Mouse (Mus musculus) limb, embryonic 10.5 days (tissue): ENCODE results near the gene Ap1b1. TPM values are rescaled to one million over a fixed set of nuclear protein-coding genes. Genes with fewer than 3 reads are reported as not detected.

Experiments used
- DNase-seq: peaks from one replicate; pipeline ENCODE4 v3.0.0-alpha.2; 2017; ENCODE audit warnings: low spot score
- H3K27ac ChIP-seq: fragments of 300-500 bp; sonication (generic); 2 replicates; pipeline ENCODE4 v1.5.1; 2016; ENCODE audit warnings: mild to moderate bottlenecking
- H3K27me3 ChIP-seq: fragments of 300-500 bp; sonication (generic); 2 replicates; pipeline ENCODE4 v1.6.1; 2016; ENCODE audit warnings: low read depth, mild to moderate bottlenecking; ENCODE audit not compliant: poor library complexity, severe bottlenecking
- H3K36me3 ChIP-seq: fragments of 300-500 bp; sonication (generic); 2 replicates; pipeline ENCODE4 v1.6.1; 2016; ENCODE audit warnings: mild to moderate bottlenecking, moderate library complexity
- H3K4me1 ChIP-seq: fragments of 300-500 bp; sonication (generic); 2 replicates; pipeline ENCODE4 v1.6.1; 2016
- H3K4me3 ChIP-seq: fragments of 300-500 bp; sonication (generic); 2 replicates; pipeline ENCODE4 v1.5.1; 2016; ENCODE audit warnings: mild to moderate bottlenecking, moderate library complexity
- H3K9me3 ChIP-seq: fragments of 300-500 bp; sonication (generic); replicated peaks from 2 replicates; pipeline ENCODE4 v1.6.1; 2016; ENCODE audit warnings: mild to moderate bottlenecking
- WGBS: fragments of 180-500 bp; shearing (Covaris S2); methylation state at CpG from one replicate; pipeline ENCODE4 v1.1.7; 2016; 5-methylcytosine and 5-hydroxymethylcytosine counted together
- polyA plus RNA-seq: library from polyadenylated mRNA; unstranded; fragments of >200 nt; fragmentation: Nextera tagmentation; extraction: Ambion mirVana; gene quantifications from 2 replicates; pipeline ENCODE4 v1.2.1, GENCODE M21; 2016

Ap1b1 gene
- polyA plus RNA-seq, 1 experiment from 2014 or later = 60.2 TPM

GRCm38 (mm10) chr11:5060756-5061412 is 74.3 kb downstream of the Ap1b1 start:
- peaks cover 78% of the 10 kb centered on the region for H3K4me1 ChIP-seq
- H3K27ac ChIP-seq = peak overlapping the region; percentile 61
- DNase-seq = no peak
- no peaks in the 10 kb centered on the region for H3K9me3 ChIP-seq
- H3K27me3 ChIP-seq = peaks cover 90% of the 10 kb centered on the region
- WGBS = 51% methylated on average over 28 of the region's 28 CpGs
- H3K36me3 ChIP-seq = peaks cover 4% of the 10 kb centered on the region; the same call in 1 of the 2 replicates
- H3K4me3 ChIP-seq = peak overlapping the region; percentile 50

DNA sequence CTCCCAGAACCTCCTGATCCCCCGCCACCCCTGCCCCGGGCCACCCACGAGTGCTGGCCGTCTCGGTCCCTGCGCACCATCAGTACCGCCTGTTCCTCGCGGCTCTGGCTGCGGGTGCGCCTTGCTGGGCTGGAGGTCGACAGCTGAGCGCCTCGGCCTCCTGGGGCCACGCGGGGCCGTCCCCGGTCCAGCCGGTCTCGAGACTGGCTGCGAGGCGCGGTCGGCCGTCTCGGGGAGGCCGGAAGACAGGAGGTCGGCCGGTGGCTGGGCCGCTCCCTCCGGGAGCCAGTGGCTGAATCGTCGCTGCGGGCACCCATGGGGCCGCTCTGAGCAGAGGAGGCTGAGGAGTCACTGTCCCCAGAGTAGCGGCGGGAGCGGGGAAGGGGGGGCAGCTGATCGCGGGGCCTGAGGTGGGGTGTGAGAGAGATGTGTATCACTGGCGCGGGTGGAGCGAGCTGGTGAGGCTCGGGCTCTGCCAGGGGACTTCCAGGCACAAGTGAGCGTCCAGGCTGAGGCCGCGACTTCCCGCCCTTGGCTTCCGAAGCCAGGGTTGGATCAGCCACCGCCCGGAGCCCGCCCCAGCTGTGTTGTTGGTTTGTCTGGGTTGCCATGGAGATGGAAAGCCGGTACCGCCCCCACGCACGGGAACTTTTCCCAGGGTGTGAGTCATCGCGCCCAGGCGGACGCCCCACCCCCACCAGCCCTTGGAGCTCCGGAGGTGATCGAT is 75.0 kb downstream of the Ap1b1 start:
- DNase-seq = peak; percentile 87
- H3K27me3 ChIP-seq = peaks cover 83% of the 10 kb centered on the region
- H3K9me3 ChIP-seq = no peaks in the 10 kb centered on the region
- H3K27ac ChIP-seq = peak overlapping the region; percentile 61
- peak overlapping the region; percentile 50 for H3K4me3 ChIP-seq
- 2% methylated on average over 61 of the region's 62 CpGs for WGBS
- H3K4me1 ChIP-seq = peaks cover 71% of the 10 kb centered on the region
- peaks cover 4% of the 10 kb centered on the region; the same call in 1 of the 2 replicates for H3K36me3 ChIP-seq

GRCm38 (mm10) chr11:5062326-5062725 is 75.7 kb downstream of the Ap1b1 start:
- Histone ChIP-seq H3K9me3 (no peaks in the 10 kb centered on the region), H3K27me3 (peaks cover 76% of the 10 kb centered on the region), H3K4me1 (peaks cover 67% of the 10 kb centered on the region), H3K4me3 (peak overlapping the region; percentile 50), H3K27ac (peak overlapping the region; percentile 61; the same call in 1 of the 2 replicates), H3K36me3 (peaks cover 4% of the 10 kb centered on the region; the same call in 1 of the 2 replicates)
- WGBS = 9% methylated on average over 13 of the region's 13 CpGs
- DNase-seq = no peak

GRCm38 (mm10) chr11:5062860-5063505 is 76.4 kb downstream of the Ap1b1 start:
- Histone ChIP-seq H3K9me3 (no peaks in the 10 kb centered on the region), H3K27ac (no peak overlapping the region), H3K36me3 (peaks cover 9% of the 10 kb centered on the region), H3K27me3 (peaks cover 69% of the 10 kb centered on the region), H3K4me3 (0 out of 2 replicates have a peak overlapping the region, but pooled peaks have one; percentile 50), H3K4me1 (peaks cover 61% of the 10 kb centered on the region)
- WGBS = 63% methylated on average over 13 of the region's 13 CpGs
- no peak for DNase-seq

GRCm38 (mm10) chr11:5063561-5064281 is 77.1 kb downstream of the Ap1b1 start:
- no peak for DNase-seq
- Histone ChIP-seq H3K27ac (0 out of 2 replicates have a peak overlapping the region, but pooled peaks have one; percentile 83), H3K36me3 (peaks cover 16% of the 10 kb centered on the region), H3K4me3 (peak overlapping the region; percentile 69), H3K4me1 (peaks cover 54% of the 10 kb centered on the region), H3K27me3 (peaks cover 62% of the 10 kb centered on the region), H3K9me3 (no peaks in the 10 kb centered on the region)
- 49% methylated on average over 31 of the region's 31 CpGs for WGBS

DNA sequence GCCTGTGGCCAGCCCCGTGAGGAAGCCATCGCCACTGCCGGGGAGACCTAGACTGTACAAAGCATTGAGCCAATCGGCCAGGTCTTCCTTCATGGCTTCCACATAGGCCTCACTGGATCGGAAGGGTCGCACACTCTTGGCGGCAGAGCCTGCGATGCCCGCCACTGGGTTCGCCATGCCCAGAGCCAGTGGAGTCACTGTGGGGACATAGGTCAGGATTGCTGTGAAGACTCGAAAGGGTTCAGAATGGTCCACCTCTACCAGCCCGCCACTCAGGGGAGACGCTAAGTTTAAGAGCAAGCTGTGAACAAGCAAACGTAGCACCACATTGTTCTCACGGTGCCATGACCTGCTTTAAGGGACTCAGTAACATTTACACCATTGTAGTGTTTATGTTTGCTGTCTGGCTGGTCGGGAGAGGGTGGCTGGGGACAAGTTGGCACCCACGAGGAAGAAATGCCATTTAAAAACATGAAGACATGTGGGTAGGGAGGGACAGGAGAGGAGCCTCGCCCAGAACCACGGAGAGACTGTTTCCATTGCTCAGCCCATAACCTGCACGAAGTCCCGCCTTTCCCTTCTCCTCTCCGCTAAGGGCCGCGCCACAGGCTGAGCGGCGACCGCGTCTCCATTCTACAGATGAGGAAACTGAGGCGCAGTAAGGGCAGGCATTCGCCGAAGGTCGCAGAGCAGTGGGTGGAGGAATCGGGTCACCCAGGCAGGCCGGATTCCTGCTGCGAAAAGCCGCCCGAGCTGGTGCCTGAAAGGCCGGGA is 77.8 kb downstream of the Ap1b1 start:
- Histone ChIP-seq H3K36me3 (peaks cover 24% of the 10 kb centered on the region), H3K9me3 (no peaks in the 10 kb centered on the region), H3K27me3 (peaks cover 54% of the 10 kb centered on the region), H3K27ac (peak overlapping the region; percentile 83), H3K4me1 (peaks cover 46% of the 10 kb centered on the region), H3K4me3 (peak overlapping the region; percentile 69)
- WGBS = 13% methylated on average over 38 of the region's 38 CpGs
- no peak for DNase-seq

- peaks cover 32% of the 10 kb centered on the region for H3K36me3 ChIP-seq
- H3K9me3 ChIP-seq = no peaks in the 10 kb centered on the region
- H3K4me1 ChIP-seq = peaks cover 42% of the 10 kb centered on the region
- H3K27ac ChIP-seq = peak within 1 kb of the TSS; percentile 83
- peak within 1 kb of the TSS; percentile 69 for H3K4me3 ChIP-seq
- peaks cover 47% of the 10 kb centered on the region for H3K27me3 ChIP-seq
- under 1% methylated on average over 49 of the region's 50 CpGs for WGBS
- peak; percentile 94 for DNase-seq
These were observed 78.6 kb downstream of the Ap1b1 start, which contains the start of gene Gas2l1 for GRCm38 (mm10) chr11:5065056-5065821. Gene Gas2l1, minus strand, starts transcription at chr11:5065327.

DNA sequence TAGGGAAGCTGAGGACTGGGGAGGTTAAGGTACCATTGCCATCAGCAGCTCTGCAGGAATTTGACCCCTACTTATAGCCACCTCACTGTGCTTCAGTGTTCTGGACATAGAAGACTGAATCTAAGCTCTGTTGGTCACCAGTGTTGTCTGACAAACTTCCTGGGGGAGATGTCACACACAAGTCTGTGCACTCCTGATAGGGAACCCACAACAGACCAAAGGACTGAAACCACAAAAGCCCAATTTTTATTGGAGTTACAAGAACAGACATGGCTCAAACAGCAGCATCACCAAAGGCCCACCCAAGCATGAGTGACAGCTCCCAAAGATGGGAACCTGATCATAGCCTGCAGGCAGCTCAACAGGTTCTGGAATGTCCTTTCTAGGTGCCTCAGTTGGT is 80.4 kb downstream of the Ap1b1 start:
- Histone ChIP-seq H3K27ac (no peak overlapping the region), H3K4me3 (no peak overlapping the region), H3K27me3 (peaks cover 28% of the 10 kb centered on the region), H3K4me1 (peaks cover 27% of the 10 kb centered on the region), H3K36me3 (peaks cover 46% of the 10 kb centered on the region), H3K9me3 (no peaks in the 10 kb centered on the region)
- DNase-seq = no peak

DNA sequence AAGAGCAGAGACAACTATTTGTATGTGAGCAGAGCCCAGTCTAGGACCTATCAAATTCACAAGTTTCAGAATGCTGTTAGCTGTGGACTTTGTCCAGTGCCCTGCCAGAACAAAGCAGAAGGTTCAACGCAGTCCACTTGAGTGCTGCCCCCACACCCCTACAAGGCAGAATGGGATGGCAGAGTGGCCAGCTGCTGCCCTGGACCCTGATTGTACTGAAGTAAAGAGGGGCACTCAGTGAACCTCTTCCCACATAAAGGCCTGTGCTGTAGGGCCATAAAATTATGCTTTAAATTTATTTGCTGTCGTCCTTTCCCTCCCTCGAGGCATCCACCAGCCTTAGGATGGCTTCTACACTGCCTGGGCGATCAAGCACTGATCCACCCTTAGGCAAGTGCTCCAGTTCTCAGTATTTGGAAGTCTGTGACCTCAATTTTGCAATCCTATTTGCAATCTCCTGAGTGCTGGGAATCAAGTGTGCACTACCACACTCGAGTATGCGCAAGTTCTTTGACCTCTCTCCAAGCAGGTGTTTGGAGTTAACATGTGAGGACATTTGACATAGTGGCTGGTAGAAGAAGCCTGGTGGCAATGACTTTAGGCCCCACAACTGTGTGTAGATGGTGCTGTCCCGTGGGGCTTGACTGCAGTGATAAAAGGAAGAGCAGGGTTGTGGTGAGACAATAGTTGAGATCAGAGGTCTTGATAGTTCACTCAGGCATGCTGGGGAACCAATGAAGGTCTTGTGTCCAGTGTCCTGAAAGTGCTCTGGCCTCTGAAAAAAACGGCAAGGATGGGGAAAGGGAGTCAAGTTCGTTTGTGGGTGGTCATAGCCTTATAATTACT is 81.7 kb downstream of the Ap1b1 start:
- peaks cover 16% of the 10 kb centered on the region for H3K27me3 ChIP-seq
- peaks cover 15% of the 10 kb centered on the region for H3K4me1 ChIP-seq
- H3K4me3 ChIP-seq = no peak overlapping the region
- WGBS = 90% methylated on average over 9 of the region's 9 CpGs
- H3K27ac ChIP-seq = no peak overlapping the region
- no peaks in the 10 kb centered on the region for H3K9me3 ChIP-seq
- peaks cover 59% of the 10 kb centered on the region for H3K36me3 ChIP-seq
- DNase-seq = no peak

DNA sequence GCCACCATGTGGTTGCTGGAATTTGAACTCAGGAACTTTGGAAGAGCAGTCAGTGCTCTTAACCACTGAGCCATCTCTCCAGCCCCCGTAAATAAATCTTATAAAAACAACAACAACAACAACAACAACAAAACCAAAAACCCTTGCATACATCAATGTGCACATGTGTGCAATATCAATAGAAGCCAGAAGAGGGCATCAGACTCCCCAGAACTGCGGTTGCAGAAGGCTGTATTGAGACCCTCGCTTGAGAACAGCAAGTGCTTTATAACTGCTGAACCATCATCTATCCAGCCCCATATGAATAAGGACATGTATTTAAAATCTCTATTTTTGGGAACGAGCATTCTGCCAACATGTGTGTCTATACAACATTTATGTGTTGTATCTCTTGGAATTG is 88.3 kb downstream of the Ap1b1 start:
- 85% methylated on average over 4 of the region's 4 CpGs for WGBS
- Histone ChIP-seq H3K4me1 (no peaks in the 10 kb centered on the region), H3K36me3 (peaks cover 92% of the 10 kb centered on the region), H3K9me3 (no peaks in the 10 kb centered on the region), H3K27me3 (no peaks in the 10 kb centered on the region), H3K4me3 (no peak overlapping the region), H3K27ac (no peak overlapping the region)
- no peak for DNase-seq

DNA sequence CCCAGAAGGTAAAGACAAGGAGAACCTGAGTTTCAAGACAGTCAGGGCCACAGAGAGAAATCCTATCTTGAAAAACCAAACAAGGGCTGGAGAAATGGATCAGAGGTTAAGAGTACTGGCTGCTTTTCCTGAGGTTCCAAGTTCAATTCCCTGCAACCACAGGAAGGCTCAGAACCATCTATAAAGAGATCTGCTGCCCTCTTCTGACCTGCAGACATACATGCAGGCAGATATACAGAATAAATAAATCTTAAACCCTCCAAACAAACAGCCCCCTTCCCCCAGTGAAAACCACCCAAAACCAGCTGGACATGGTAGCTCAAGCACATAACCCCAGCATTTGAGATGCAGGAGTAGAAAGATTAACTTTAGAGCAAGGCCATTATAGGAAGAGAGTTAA is 89.1 kb downstream of the Ap1b1 start:
- Histone ChIP-seq H3K4me3 (no peak overlapping the region), H3K27me3 (no peaks in the 10 kb centered on the region), H3K4me1 (no peaks in the 10 kb centered on the region), H3K9me3 (no peaks in the 10 kb centered on the region), H3K27ac (no peak overlapping the region), H3K36me3 (peaks cover 92% of the 10 kb centered on the region)
- no peak for DNase-seq
